Mouse (Mus musculus): ENCODE measurements at regions not wholly inside any gene's neighbourhood (a gene's known extent, or its start where the extent isn't known, plus 50 kb on each side); places are given as distances from the start of the nearest gene placed in this dataset.

- peak; percentile 7 to 12 for DNase-seq
Observed at GRCm38 (mm10) chr1:149556381-149556780, 404.7 kb downstream of the Pla2g4a start.

GRCm38 (mm10) chr1:149555355-149556007 is 405.6 kb downstream of the Pla2g4a start:
- no peak for DNase-seq

GRCm38 (mm10) chr1:149546076-149546475 is 415.0 kb downstream of the Pla2g4a start:
- no peak for DNase-seq

- no peak for DNase-seq
Observed at GRCm38 (mm10) chr1:149541386-149541785, 419.7 kb downstream of the Pla2g4a start.

- DNase-seq = no peak
Observed at GRCm38 (mm10) chr1:149533651-149534050, 427.4 kb downstream of the Pla2g4a start.

Measured in layer of hippocampus, postnatal 36 days (tissue).